Mouse (Mus musculus) cerebellum, adult 11 months (tissue): ENCODE results near the gene Dnajc2.
A peak's percentile ranks its signal among the peaks of the same experiment; 100 is the strongest.

Source experiments
- DNase-seq: peaks from one replicate; pipeline ENCODE4 v3.0.0; 2022

Dnajc2 gene

DNA sequence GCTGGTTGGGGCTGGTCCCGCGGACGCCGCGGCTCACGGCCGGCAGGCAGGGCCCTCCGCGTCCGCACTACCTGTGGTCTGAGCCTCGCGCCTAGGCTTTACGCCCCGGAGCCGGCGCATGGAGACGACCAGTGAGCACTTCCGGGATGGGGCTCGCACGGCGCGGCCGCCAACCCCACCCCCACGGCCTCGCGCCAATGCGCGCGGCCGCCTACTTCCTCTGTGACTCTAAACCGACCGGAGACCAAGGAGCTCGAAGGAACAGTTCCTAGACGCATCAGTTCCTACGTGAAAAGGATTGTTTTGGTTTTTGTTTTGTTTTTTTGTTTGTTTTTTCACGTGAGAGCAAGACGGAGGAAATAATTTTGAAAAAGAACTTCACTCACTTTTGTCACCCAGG, at the start of gene Dnajc2, which contains the start of gene Psmc2:
Dnajc2 (minus strand) TSS at position 199 of the 400 bp plus-strand sequence.
Psmc2 (plus strand) TSS at position 231 of the 400 bp plus-strand sequence.
- peak; percentile 88 for DNase-seq

DNA sequence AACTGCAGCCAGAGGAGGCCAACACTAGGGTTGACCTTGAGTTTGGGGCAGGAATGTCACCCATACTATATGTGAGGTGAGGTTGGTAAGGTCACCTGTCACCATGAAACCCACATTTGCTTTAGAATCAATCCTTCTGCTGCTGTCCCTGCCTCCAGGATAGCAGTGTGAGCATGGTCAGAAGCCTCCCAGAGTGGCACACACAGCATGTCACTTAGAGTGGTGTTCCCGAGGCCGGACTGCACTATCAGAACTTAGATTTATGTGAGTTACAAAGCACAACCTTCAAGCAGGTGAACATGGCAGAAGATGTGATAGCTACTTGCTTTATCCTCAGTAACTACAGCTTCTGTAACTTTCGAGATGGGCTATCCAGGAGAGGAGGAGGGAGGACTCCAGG, 46.7 kb upstream of the Dnajc2 start:
- no peak for DNase-seq

DNA sequence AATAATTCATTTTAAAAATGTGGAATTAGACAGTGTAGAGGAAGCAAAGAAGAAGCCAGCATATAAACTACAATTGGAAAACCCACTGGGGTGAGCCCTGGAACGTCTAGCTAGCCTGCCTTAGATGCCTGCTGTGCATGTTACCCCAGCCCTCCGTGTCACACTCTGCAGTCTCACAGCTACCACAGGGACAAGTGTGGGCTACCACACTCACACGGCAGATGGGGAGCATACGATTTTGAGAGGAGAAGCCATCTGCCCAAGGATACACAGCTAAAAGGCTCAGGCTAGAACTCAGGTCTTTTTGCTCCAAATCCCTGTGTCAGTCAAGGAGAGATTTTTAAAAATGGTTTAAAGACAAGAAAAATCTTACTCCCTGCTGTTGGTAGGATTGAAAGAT, 43.8 kb upstream of the Dnajc2 start:
- no peak for DNase-seq

DNA sequence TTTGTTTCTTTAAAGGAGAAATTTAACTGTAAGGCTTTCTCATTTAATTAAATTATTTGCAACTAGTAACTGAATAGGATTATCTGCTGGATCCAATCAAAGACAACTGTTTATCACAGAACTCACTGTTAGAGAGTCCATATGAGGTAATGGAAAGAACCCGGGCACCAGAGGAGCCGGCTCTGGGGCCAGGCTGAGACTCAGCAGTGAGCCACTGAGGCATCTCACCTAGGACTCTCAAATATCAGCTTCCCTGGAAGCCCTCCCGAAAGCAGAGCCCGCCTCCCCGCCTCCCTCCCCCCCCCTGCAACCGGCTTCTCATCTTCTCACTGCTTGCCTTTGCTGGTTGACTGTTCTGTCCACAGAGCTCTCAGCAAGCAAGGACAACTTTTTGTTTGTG, 42.6 kb upstream of the Dnajc2 start:
- no peak for DNase-seq

DNA sequence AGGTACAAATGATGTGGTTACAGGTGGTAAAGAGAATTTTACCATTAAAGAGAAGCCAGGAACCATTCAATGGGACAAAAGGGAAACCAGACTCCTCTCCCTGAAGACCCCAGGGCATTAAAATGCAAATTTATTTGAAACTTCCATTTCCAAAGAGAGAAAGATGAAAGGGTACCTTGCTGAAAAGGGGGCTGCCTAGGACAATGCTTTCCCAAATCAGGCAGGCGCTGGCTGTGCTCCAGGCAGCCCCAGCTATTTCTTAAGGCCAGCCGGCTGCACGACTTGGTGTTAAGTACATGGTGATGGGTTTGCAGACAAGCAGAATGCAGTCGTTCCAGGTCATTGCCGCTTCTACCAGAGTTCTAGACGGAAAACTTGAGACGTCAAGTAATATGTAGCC, 41.3 kb upstream of the Dnajc2 start:
- no peak for DNase-seq

DNA sequence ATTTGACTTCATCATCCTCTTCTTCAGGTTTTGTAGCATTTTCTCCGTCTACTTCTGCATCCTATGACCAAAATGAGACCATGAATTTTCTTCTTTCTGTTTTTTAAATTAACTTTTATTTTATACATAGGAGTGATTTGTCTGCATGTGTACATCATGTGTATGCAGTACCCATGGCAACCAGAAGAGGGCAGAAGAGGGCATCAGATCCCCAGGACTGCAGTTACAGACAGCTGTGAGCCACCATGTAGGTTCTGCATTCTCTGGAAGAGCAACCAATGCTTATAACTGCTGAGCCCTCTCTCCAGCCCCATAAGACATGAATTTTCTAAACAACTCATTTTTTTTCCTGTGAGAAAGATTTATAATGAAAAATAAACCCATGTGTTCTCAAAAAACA, 28.9 kb upstream of the Dnajc2 start:
- no peak for DNase-seq

DNA sequence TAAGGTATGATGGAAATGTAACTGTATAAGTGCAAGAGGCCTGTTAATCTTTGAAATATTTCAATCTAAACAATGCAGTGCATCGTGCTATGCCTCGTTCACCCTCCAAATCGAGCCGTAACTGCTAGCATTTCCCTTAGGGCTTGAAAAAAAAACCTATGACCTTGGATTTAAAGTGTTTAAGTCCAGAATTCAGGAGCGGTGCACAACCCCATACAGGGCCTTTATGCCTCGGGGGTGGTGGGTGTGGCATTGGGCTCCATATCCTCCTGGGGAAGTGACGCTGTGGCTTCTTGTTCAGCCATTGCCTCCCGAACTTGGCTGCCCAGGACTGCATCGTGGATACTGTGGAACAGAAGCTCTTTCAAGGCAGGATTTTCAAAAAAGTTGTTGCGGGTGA, 25.9 kb upstream of the Dnajc2 start:
- DNase-seq: no peak

DNA sequence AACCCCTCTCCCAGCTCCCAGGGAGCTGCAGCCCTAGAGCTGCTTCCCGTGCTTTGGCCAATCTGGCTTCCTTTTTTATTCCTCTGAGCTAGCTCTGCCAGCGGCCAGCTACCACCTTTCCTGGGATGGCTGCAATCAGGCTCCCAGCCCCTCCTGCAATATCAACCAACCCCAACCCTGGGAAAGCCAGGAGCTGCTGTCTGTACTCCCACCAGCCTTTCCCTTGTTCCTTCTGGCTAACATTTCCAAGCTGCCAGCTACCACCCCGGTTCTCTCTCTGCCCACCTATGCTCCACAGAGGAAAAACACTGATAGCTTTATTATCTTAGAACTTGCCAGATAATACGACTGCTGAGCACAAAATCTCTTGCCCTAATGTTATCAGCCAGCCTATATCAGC, 19.8 kb upstream of the Dnajc2 start:
- DNase-seq: no peak

DNA sequence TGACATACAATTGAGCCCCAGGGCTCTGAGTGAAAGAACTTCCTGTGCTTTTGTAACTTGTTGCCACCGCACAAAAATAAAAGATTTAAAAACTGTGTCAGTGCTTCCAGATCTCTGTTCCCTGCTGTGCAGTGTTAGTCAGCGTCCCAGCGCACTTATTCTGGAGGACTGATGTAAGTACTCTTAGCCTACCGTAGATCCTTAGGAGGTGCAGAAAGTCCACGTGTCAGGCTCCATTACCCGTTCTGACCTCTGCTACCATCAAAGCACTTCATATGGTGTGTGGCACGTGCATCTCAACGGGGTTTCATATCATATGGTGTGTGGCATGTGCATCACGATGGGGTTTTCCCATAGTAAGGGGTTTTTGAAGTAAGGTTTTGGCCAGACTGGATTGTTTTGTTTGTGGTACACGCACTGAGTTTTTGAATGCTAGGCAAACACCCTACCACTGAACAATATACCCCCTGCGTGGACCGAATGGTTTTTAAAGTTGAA, 18.7 kb upstream of the Dnajc2 start:
- DNase-seq: no peak

DNA sequence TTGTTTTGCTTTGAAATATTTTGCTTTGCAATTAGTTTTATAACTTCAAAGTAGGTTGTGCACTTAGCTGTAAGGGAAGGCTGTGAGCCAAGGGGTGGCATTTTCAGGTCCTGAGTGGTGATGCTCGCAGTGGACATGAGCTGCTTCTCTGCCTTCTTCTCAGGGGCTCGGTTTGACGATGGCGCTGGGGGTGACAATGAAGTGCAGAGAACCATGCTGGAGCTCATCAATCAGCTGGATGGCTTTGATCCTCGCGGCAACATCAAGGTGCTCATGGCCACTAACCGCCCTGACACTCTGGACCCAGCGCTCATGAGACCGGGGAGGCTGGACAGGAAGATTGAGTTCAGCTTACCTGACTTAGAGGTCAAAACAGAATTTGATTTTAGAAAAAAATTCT, 17.9 kb upstream of the Dnajc2 start:
- no peak for DNase-seq

DNA sequence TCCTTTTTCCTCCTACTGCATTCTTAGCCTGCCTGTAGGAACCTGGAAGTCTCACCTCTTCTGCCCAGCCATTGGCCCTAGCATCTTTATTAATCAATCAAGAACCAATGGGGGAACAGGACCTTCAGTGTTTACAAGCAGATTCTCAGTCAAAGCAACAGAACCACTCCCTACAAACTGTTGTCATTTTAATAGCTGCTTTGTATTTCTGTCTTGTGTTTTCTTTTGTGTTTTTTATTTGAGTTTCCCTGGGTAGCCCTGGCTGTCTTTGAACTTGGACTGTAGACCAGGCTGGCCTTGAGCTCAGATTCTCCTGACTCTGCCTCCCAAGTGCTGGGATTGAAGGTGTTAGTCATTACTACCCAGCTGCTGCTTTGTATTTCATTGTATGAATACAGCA, 7.1 kb upstream of the Dnajc2 start:
- no peak for DNase-seq

DNA sequence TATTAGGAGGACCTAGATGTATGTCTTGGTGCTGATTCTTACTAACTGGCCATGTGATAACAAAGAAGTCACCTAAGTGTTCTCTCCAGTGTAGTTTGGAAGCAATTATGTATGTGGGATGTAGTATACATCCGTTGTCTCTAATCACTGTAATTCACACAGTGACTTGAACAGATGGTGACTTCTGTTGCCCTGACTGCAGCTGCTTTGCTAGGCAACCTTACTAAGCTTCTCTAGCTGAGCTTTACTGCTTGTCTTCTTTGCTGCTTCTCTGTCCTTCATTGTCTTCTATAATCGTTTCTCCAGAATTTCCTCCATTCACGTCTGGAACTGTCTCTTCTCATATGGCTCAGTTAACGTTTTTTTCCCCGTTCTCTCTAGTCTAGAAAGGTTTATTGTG, 4.0 kb upstream of the Dnajc2 start:
- DNase-seq: no peak

DNA sequence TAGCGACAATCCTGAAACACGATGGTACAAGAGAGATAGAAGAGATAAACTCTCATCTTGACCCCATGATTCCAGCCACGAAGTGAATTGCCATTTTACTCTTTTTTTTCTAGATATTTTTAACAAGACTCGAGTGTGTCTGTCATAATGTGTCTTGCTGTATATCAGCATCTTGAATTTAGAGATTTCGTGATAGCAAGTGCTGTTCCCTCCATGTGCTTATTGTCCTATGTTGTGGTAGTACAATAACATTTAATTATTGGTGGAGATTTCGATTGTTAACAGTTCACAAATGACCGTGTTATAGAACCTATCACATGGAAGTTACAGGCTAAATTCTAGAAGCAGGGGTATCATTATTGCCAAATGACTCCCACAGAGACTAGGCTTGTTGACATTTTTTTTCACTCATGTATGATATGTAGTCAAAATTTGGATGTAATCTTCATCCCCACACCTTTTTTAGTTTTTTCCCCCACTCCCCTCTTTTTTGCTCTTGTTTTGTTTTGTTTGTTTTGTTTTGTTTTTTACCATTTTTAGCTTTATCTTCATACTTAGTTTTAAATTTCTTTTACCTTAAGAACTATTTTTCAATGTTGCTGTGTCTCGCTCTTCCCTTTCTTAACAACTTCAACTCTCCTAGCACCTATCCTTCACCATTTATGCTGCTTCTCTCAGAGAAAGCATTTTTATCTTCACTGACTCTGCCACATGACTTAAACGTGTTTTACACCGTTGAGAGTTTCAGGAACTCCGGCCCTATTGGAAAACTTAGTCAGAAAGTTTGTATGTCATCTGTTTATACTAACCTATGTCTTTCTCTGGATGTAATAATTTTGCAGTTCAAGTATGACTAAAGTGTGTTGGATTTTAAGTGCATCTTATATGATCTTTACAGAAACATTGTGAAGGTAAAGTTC, 2.4 kb upstream of the Dnajc2 start:
- no peak for DNase-seq

DNA sequence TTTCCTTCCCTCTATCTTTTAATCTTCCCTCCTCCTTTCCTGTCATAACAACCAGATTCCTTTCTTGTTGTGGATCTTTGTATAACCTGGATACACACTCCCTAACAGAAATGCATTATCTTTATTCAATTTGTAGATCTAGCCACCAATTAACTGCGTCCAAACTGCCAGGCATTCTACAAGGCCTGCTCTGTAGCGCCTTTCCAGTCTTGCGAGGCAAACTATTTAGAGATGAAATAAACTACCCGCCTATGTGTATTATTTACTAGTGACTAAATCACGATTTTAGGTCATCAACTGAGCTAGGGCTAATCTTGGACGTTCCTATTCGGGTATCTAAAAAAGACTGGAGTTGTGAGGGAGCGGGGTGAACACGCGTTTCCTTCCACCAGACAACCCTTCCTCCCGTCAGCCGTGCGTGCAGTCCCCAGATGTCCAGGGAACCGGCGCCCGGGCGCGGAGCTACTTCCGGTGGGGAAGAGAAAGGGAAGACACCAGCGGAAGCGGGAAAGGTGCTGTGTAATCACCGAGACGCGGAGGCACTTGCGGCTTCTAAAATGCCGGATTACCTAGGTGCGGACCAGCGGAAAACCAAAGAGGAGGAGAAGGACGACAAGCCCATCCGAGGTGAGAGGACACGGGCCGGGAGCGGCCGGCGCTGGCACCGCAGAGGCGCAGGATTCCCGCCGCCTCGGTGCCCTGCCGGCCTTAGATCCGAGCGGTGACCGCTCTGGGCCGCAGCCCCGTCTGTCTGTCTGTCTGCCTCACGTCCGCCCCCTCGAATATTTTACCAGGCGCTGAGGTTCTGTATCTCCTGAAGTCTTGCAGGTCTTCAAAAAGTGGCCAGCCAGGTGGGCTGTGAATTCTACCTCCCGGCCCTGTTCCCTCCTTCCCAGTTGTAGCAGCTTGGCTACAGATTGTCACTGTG, 1.5 kb upstream of the Dnajc2 start:
- DNase-seq: peak; percentile 87

DNA sequence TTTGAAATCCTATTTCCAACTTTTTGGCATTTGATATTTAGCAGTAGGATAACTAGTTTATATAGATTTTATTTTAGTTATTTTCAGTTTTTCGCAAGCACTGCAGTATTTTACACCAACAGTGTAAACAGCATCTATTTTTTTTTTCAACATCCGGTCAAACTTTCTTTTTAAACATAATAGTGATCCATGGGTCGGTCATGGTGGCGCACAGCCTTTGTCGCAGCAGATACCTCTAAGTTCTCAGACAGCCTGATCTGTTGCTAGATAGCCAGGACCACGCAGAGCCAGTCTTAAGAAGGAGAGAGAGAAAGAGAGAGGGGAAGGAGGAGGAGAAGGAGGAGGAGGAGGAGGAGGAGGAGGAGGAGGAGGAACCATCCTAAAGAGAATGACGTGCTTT, 725 bp upstream of the Dnajc2 start:
- no peak for DNase-seq

DNA sequence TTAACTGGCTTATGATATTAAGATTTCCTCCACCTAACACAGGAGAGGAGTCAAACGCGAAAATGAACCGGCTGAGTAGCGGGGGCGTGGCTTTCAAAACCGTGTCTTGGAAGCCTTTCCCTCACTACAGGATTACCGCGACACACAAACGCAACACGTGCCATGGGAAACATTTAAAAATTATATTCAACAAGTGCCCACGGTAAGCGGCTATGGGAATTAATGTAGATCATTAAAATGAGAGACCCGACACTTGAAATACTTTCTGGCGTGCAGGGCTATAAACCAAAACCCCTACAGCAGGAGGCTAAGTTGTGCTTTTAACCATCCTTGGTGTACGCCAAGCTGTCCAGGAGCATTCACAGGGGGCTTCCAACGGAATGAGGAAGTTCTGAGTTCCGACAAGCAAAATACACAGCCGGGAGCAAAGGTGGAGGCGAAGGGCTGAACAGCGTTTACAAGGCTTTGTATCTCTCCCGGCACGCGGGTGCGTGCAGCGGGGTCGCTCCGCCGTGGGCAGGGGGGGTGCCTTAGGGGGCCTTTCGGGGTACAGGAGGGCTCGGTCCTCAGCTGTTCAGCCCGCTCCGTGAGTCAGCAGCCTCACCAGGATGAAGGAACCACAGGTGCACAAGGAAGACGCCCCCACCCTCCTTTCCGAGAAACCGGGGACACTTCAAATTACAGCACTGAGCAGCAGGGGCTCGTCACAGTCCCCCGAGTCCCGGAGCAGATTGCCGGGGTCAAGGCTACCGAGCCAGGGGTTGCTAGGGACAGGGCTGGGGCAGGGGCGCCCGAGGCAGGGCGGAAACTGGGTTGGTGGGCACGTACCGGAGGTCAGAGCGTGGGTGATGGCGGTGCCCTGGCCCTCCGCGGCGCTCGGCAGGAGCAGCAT, 644 bp downstream of the Dnajc2 start:
- DNase-seq: peak; percentile 7

DNA sequence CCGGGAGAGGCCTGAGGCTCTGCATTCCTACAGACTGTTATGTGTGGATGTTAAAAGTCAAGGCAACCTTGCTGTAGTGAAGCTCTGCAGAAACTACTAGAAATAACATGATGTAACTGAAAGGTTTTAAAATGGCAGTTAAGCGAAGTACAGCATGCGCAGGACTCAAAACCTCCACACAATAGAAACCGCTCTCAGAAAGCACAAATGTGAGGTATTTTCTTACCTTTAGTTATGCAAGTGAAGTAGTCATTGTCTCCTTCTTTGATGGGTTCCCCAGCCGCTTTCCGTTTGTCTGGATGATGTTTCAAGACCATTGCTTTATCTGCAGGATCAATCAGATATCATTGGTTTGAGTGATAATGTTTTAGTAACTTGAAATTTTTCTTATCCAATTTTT, 8.6 kb downstream of the Dnajc2 start:
- DNase-seq: no peak

DNA sequence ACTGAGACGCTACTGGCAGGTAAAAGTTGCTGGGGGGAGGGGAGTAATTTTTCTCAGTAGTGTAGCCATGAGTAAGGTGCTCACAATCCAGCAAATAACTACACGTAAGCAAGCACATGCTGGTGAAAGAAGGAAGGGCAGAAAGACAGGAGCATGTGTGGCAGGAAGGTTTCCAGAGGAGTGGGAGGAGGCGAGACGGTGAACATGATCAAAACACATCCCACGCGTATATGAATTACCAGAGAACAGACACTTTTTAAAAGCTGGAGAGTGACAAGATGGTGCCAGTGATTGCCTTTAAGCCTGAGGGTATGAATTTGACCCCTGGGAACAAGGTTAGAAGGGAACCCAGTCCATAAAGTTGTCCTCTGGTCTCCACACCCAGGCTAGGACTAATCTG, 15.2 kb downstream of the Dnajc2 start:
- no peak for DNase-seq

DNA sequence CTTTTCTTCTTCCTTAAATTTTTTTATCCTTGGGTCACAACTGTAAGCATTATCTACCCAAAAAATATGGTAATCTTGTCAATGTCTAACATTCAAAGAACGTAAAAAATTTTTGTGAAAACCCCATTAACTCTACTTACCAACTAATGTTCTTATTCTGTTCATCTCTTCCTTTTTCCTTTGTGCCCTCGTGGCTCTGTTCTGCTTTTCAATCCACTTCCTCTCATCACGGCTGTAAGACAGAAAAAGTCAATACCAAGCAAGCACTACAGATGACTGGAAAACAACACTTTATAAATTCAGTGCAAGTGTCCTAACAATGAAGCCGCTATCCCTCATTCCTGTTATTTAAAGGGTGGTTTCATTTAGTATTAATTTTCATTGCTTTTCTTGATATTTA, 16.5 kb downstream of the Dnajc2 start:
- no peak for DNase-seq

DNA sequence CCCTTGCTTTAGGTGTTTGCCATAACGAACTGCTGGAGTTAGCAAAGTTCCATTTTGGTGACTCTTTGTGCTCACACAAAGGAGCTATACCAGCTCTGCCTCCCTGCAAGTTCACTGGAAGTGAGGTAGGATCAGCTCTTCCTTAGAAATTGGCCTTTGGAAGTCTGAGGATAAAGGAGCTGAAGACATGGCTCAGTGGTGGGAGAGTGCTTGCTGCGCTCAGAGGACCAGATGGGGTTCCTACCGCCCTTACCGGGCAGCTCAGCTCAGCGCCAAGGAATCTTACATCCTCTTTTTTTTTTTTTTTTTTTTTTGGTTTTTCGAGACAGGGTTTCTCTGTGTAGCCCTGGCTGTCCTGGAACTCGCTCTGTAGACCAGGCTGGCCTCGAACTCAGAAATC, 39.1 kb downstream of the Dnajc2 start:
- DNase-seq: no peak

DNA sequence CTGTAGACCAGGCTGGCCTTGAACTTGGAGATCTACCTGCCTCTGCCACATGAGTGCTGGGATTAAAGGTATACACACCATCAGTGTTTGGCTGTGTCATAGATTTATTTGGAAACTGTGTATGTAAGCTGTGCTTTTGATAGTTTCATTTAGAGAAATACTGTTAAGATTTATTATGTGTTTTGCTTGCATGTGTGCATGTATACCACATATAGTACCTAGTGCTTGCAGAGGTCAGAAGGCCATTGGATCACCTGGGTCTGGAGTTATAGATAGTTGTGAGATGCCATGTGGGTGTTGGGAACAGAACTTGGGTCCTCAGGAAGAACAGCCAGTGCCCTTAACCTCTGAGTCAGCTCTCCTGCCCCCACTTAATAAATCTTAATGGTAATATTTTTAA, 40.4 kb downstream of the Dnajc2 start:
- no peak for DNase-seq

DNA sequence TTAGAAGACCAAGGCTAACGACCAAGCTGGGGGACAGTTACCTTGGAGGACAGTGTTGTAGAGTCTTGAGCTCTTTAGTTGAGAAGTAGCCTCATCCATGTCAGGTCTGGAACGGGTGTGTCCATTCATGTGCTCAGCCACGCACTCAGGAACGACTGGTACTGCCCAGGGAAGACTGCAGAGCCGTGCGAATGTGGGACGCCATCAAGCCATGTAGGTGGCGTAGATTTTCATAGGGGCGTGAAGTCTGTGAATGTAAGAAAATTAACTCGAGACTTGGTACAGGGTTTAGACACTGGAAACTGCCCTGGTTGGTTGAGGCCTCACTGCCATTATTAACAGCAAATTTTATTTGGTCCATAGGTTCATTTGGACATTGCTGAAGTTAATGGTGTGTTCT, 41.4 kb downstream of the Dnajc2 start:
- no peak for DNase-seq

DNA sequence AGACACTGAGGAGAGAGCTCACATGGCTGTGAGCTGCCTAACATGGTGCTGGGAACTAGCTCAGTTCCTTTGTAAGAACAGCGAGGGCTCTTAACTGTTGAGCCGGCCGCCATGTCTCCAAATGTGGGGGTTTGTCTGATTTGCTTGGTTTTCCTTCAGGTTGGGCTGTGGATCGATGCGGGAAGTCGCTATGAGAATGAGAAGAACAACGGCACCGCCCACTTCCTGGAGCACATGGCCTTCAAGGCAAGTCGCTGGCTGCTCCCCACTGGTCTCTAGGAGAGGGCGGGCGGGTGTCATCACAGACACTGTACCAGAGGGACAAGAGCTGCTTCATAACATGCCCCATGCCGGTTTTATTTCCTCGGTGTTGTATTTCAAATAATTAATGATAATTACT, 45.2 kb downstream of the Dnajc2 start:
- DNase-seq: no peak
